Mouse (Mus musculus) C2C12 (cell line): ENCODE measurements around the gene Clip4.

ENCODE experiments used
- CTCF ChIP-seq: IDR thresholded peaks from one replicate; pipeline ENCODE4 v1.5.1; 2011; ENCODE audit not compliant: control insufficient read depth, insufficient read depth, insufficient read length
- MYOG ChIP-seq: IDR thresholded peaks from one replicate; pipeline ENCODE4 v1.6.1; 2011; ENCODE audit not compliant: control insufficient read depth, insufficient read length; ENCODE audit errors: extremely low read depth
- USF1 ChIP-seq: IDR thresholded peaks from one replicate; pipeline ENCODE4 v1.6.1; 2011; ENCODE audit warnings: low read depth, mild to moderate bottlenecking, control low read depth, moderate library complexity

- TF ChIP-seq CTCF (no peak), MYOG (no peak), USF1 (no peak)
Observed at GRCm38 (mm10) chr17:71795521-71796205, 27.4 kb downstream of the Clip4 start.
